Mouse (Mus musculus) erythroblast, embryonic 14.5 days (primary cell): ENCODE data around the gene Krt15.

Experiments used
- GATA1 ChIP-seq: IDR thresholded peaks from 2 replicates; pipeline ENCODE4 v1.6.1; 2012; ENCODE audit warnings: low read length, inconsistent platforms, mixed read lengths
- TAL1 ChIP-seq: IDR thresholded peaks from 3 replicates; pipeline ENCODE4 v1.6.1; 2012; ENCODE audit warnings: low read length, inconsistent platforms, mixed read lengths

DNA sequence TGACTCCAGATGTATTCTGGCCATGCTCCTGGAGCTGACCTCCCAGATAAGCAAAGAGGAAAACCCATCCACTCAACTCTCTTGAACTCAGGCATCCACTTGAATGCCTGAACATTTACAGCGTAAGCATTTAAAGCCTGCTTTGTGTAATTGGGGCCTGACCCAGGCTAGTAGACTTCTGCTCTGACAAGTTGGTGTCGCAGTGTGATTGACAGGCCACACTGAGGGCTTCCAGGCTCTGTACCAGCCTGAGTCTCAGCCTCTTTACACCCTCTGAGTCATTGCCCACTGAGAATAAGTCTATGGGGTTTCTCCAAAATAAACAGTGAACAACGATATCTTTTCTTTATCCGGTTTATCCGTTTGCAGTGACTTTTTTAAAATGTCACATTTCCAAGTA, 15.4 kb downstream of the Krt15 start:
- no peak for TF ChIP-seq TAL1
- no peak for TF ChIP-seq GATA1
